Comparison of ENCODE assay signal across 11 mouse cellular contexts in genomic region chr9:69762703-69763102, GRCm38 (mm10). TPM values are rescaled to one million over a fixed set of nuclear protein-coding genes. Genes with fewer than 3 reads are reported as not detected.
A peak's percentile ranks its signal among the peaks of the same experiment; 100 is the strongest.
DNase-seq lines count a peak whose midpoint lies in the region; ATAC-seq and TF ChIP-seq lines count a peak whose summit lies in the region.
"Had no signal": no experiment of that assay in that cellular context is flagged by ENCODE, and none has a peak within 500 bp of the region (broad histone marks: within the 10 kb centered on the region; RNA-seq: fewer than 3 reads in every experiment).

No protein-coding gene starts in this region.

- intact Hi-C loops in left cerebral cortex, adult 2 months (cut with DNase I) = no loop called here

- 0% methylated on average over 14 of the region's 14 CpGs for WGBS in hindbrain, embryonic 12.5 days
- WGBS in midbrain, embryonic 16.5 days = 2% methylated on average over 14 of the region's 14 CpGs

- no peak overlapping the region for H3K9ac ChIP-seq in hindbrain, embryonic 12.5 days
- no peak overlapping the region for H3K9ac ChIP-seq in midbrain, embryonic 16.5 days (ENCODE audit: low read depth, low read length)
- H3K9ac ChIP-seq: liver, embryonic 13.5 days had no signal

- H3K4me1 ChIP-seq in E14TG2a.4 (replicated peaks; ENCODE audit: low read depth, low read length) = peaks cover 93% of the 10 kb centered on the region
- H3K4me1 ChIP-seq in hindbrain, embryonic 12.5 days = peaks cover 69% of the 10 kb centered on the region
- peaks cover 7% of the 10 kb centered on the region for H3K4me1 ChIP-seq in midbrain, embryonic 16.5 days (ENCODE audit: control insufficient read depth, insufficient read depth, low read length)
- H3K4me1 ChIP-seq: liver, embryonic 13.5 days had no signal

- H3K27me3 ChIP-seq in E14TG2a.4 (ENCODE audit: insufficient read depth, low read length) = peaks cover 98% of the 10 kb centered on the region
- H3K27me3 ChIP-seq in hindbrain, embryonic 12.5 days = peaks cover 95% of the 10 kb centered on the region
- H3K27me3 ChIP-seq in midbrain, embryonic 16.5 days (ENCODE audit: control insufficient read depth, insufficient read depth, low read depth, low read length) = peaks cover 22% of the 10 kb centered on the region

- no peak for ATAC-seq in hindbrain, embryonic 12.5 days (ENCODE audit: low FRiP score)
- ATAC-seq in midbrain, embryonic 16.5 days = no peak

- H3K4me2 ChIP-seq in hindbrain, embryonic 12.5 days (replicated peaks) = peak overlapping the region; percentile 56
- peak overlapping the region; percentile 34 for H3K4me2 ChIP-seq in midbrain, embryonic 16.5 days (ENCODE audit: low read length)
- H3K4me2 ChIP-seq: liver, embryonic 13.5 days had no signal

- no peaks in the 10 kb centered on the region for H3K36me3 ChIP-seq in E14TG2a.4 (ENCODE audit: insufficient read depth, low read length)
- no peaks in the 10 kb centered on the region for H3K36me3 ChIP-seq in hindbrain, embryonic 12.5 days
- H3K36me3 ChIP-seq in midbrain, embryonic 16.5 days (ENCODE audit: control insufficient read depth, insufficient read depth, low read length) = no peaks in the 10 kb centered on the region
- H3K36me3 ChIP-seq: liver, embryonic 13.5 days had no signal

- no peak for TF ChIP-seq CTCF in E14TG2a.4 (conservative IDR thresholded peaks at IDR 0.05; ENCODE audit: low read length)
- TF ChIP-seq CTCF in left cerebral cortex, adult 2 months (IDR thresholded peaks at IDR 0.05) = no peak

- H3K27ac ChIP-seq in hindbrain, embryonic 12.5 days = no peak overlapping the region
- H3K27ac ChIP-seq in midbrain, embryonic 16.5 days (ENCODE audit: low read length) = peak overlapping the region; percentile 56
- no peak overlapping the region for H3K27ac ChIP-seq in left cerebral cortex, adult 2 months
- H3K27ac ChIP-seq: liver, embryonic 13.5 days had no signal

- DNase-seq in cerebellum, postnatal 10 days = peak; percentile 10 to 27
- no peak for DNase-seq in cerebellum, adult 11-12 months
- no peak for DNase-seq in right cerebral cortex, postnatal 4 days
- no peak for DNase-seq in right cerebral cortex, adult 18-20 months
- DNase-seq in left cerebral cortex, adult 2 months (ENCODE audit: extremely low spot score in 1 of 2, low spot score in 2 of 2) = no peak
- DNase-seq: heart, adult 18-20 months; kidney, postnatal 36 days; liver, embryonic 13.5 days had no signal

- H3K4me3 ChIP-seq in E14TG2a.4 (replicated peaks; ENCODE audit: low read length) = 0 out of 2 replicates have a peak overlapping the region, but pooled peaks have one; percentile 13
- H3K4me3 ChIP-seq in hindbrain, embryonic 12.5 days = no peak overlapping the region
- peak overlapping the region; percentile 15; the same call in 1 of the 2 replicates for H3K4me3 ChIP-seq in midbrain, embryonic 16.5 days (ENCODE audit: low read depth, low read length)
- no peak overlapping the region for H3K4me3 ChIP-seq in left cerebral cortex, adult 2 months
- H3K4me3 ChIP-seq: liver, embryonic 13.5 days had no signal

- H3K9me3 ChIP-seq in E14TG2a.4 (ENCODE audit: low read length) = no peaks in the 10 kb centered on the region
- no peaks in the 10 kb centered on the region for H3K9me3 ChIP-seq in hindbrain, embryonic 12.5 days (replicated peaks)
- no peaks in the 10 kb centered on the region for H3K9me3 ChIP-seq in midbrain, embryonic 16.5 days (replicated peaks; ENCODE audit: control insufficient read depth, low read length, poor library complexity, severe bottlenecking)
- H3K9me3 ChIP-seq: liver, embryonic 13.5 days had no signal

RNA-seq across cellular contexts. Expression of gene Foxb1, which starts 2.0 kb away (rescaled TPM):
- polyA plus RNA-seq in hindbrain, embryonic 12.5 days (2016; fragmentation: Nextera tagmentation; extraction: Ambion mirVana) = 5.5 and 7.5 TPM in 2 replicates
- polyA plus RNA-seq in midbrain, embryonic 16.5 days (2015; fragmentation: Nextera tagmentation; extraction: Ambion mirVana) = 12.0 and 15.4 TPM in 2 replicates
- not detected for total RNA-seq in left cerebral cortex, adult 2 months (2021)
- total RNA-seq: heart, adult 18-20 months had no signal
- polyA plus RNA-seq: liver, embryonic 13.5 days had no signal

Comparison
In these comparisons a context has a peak if more than half of its experiments do, and no peak if none do; other contexts are left out.
1. DNase-seq: peak in cerebellum, postnatal 10 days (2 of 2); none in cerebellum, adult 11-12 months (single experiment), right cerebral cortex, postnatal 4 days (single experiment), right cerebral cortex, adult 18-20 months (single experiment) and left cerebral cortex, adult 2 months (0 of 2).
2. H3K4me3 ChIP-seq: peak in E14TG2a.4 (single experiment) and midbrain, embryonic 16.5 days (single experiment); none in hindbrain, embryonic 12.5 days (single experiment) and left cerebral cortex, adult 2 months (single experiment).